Mouse (Mus musculus): ENCODE measurements around the gene Akr1c20.

DNA sequence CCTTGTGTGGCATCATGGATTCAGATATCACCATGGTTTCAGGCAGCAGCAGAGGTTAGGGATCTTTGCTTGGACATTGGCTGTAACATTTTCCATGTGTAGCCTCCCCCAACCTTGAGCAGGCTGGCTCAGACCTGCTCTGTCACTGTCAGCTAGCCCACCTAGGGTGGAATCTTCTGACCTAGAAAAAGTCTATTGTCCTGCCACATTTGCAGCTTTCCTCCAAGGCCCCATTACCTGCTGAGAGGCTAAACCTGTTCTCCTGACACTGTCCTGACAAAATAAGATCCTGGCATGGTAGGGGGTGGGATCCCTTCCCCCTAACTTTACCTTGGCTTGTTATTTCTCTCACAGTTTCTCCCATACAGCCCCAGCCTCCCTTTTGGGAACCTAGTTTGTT, 37.4 kb upstream of the Akr1c20 start:
- TF ChIP-seq CTCF (IDR thresholded peaks at IDR 0.05; ENCODE audit: extremely low read depth, insufficient read depth, low read length), result no peak
- TF ChIP-seq POLR2A (IDR thresholded peaks at IDR 0.05; ENCODE audit: extremely low read depth, insufficient read depth, low read length), result no peak

All from cortical plate, adult 2 months (tissue).